ENCODE assay signal across 20 mouse cellular contexts in the genomic region with DNA sequence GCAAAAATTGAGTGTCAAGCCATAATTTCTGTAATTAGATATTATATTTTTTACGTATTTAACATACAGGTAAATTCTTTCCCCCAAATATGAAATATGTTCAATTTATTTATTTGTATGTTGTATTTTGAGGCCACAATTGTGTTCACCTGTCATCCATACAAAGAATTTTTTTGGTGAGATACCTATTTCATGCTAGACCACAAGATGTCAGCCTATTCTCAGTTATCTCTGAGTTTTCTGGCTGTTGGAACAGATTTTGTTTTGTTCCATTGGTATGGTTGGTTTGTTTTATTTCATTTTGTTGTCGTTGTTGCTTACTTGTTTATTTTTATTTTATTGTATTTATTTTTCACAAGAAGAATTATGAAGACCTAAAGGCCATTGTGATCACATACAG.
A peak's percentile ranks its signal among the peaks of the same experiment; 100 is the strongest.
DNase-seq lines count a peak whose midpoint lies in the region; ATAC-seq and TF ChIP-seq lines count a peak whose summit lies in the region.
"Had no signal": no experiment of that assay in that cellular context is flagged by ENCODE, and none has a peak within 500 bp of the region (broad histone marks: within the 10 kb centered on the region; RNA-seq: fewer than 3 reads in every experiment).

No protein-coding gene starts in this region.

- H3K4me3 ChIP-seq in kidney, postnatal 0 days (replicated peaks; ENCODE audit: low read depth, low read length) = no peak overlapping the region
- H3K4me3 ChIP-seq in kidney, embryonic 15.5 days (replicated peaks) = no peak overlapping the region
- no peak overlapping the region for H3K4me3 ChIP-seq in midbrain, embryonic 14.5 days (replicated peaks; ENCODE audit: low read depth, low read length)
- no peak overlapping the region for H3K4me3 ChIP-seq in midbrain, embryonic 10.5 days
- no peak overlapping the region for H3K4me3 ChIP-seq in embryonic facial prominence, embryonic 10.5 days
- H3K4me3 ChIP-seq: embryonic facial prominence, embryonic 15.5 days; heart, embryonic 15.5 days; liver, embryonic 15.5 days; megakaryocyte, embryonic 14.5 days; neural tube, embryonic 12.5 days had no signal

- DNase-seq in cerebellum, adult 9-10 months = peak; percentile 54
- no peak for DNase-seq in cerebellum, adult 9-11 months
- peak; percentile 14 for DNase-seq in kidney, postnatal 0 days (ENCODE audit: low spot score)
- DNase-seq in midbrain, embryonic 14.5 days = peak; percentile 65
- DNase-seq in midbrain, embryonic 10.5 days (ENCODE audit: low spot score) = no peak
- DNase-seq in embryonic facial prominence, embryonic 10.5 days (ENCODE audit: low spot score) = no peak
- DNase-seq: B cell, adult 2 months; embryo, embryonic 11 days; gastrocnemius, postnatal 14 days; heart, postnatal 4 days; kidney, adult 8-10 months; layer of hippocampus, adult 9-11 months; right cerebral cortex, postnatal 4 days; thymus, postnatal 14 days had no signal

- no peaks in the 10 kb centered on the region for H3K27me3 ChIP-seq in kidney, postnatal 0 days (ENCODE audit: insufficient read depth, low read length)
- H3K27me3 ChIP-seq in kidney, embryonic 15.5 days = no peaks in the 10 kb centered on the region
- H3K27me3 ChIP-seq in midbrain, embryonic 14.5 days (ENCODE audit: control insufficient read depth, insufficient read depth, low read length) = no peaks in the 10 kb centered on the region
- no peaks in the 10 kb centered on the region for H3K27me3 ChIP-seq in midbrain, embryonic 10.5 days (ENCODE audit: low read depth, poor library complexity, severe bottlenecking)
- no peaks in the 10 kb centered on the region for H3K27me3 ChIP-seq in embryonic facial prominence, embryonic 10.5 days (replicated peaks; ENCODE audit: low read depth, poor library complexity, severe bottlenecking)
- H3K27me3 ChIP-seq: embryonic facial prominence, embryonic 15.5 days; heart, embryonic 15.5 days; liver, embryonic 15.5 days; megakaryocyte, embryonic 14.5 days; neural tube, embryonic 12.5 days had no signal

- no peak for ATAC-seq in kidney, postnatal 0 days (replicated peaks; ENCODE audit: low FRiP score, low read depth)
- ATAC-seq in kidney, embryonic 15.5 days (replicated peaks; ENCODE audit: low FRiP score) = no peak
- ATAC-seq in midbrain, embryonic 14.5 days (ENCODE audit: low FRiP score, low TSS enrichment) = no peak

- no peak overlapping the region for H3K9ac ChIP-seq in kidney, postnatal 0 days (ENCODE audit: low read depth, low read length)
- no peak overlapping the region for H3K9ac ChIP-seq in kidney, embryonic 15.5 days
- no peak overlapping the region for H3K9ac ChIP-seq in midbrain, embryonic 14.5 days (replicated peaks; ENCODE audit: low read length)
- H3K9ac ChIP-seq: embryonic facial prominence, embryonic 15.5 days; heart, embryonic 15.5 days; liver, embryonic 15.5 days; neural tube, embryonic 12.5 days had no signal

- H3K27ac ChIP-seq in kidney, postnatal 0 days = no peak overlapping the region
- H3K27ac ChIP-seq in kidney, embryonic 15.5 days = no peak overlapping the region
- no peak overlapping the region for H3K27ac ChIP-seq in midbrain, embryonic 14.5 days (replicated peaks; ENCODE audit: low read depth, low read length)
- no peak overlapping the region for H3K27ac ChIP-seq in midbrain, embryonic 10.5 days (replicated peaks)
- no peak overlapping the region for H3K27ac ChIP-seq in embryonic facial prominence, embryonic 10.5 days (replicated peaks)
- H3K27ac ChIP-seq: embryonic facial prominence, embryonic 15.5 days; heart, embryonic 15.5 days; liver, embryonic 15.5 days; neural tube, embryonic 12.5 days had no signal

- H3K4me2 ChIP-seq in kidney, postnatal 0 days (ENCODE audit: low read length) = no peak overlapping the region
- no peak overlapping the region for H3K4me2 ChIP-seq in kidney, embryonic 15.5 days
- H3K4me2 ChIP-seq in midbrain, embryonic 14.5 days (ENCODE audit: low read length) = no peak overlapping the region
- H3K4me2 ChIP-seq: embryonic facial prominence, embryonic 15.5 days; heart, embryonic 15.5 days; liver, embryonic 15.5 days; neural tube, embryonic 12.5 days had no signal

- peak; percentile 53; the same call in 1 of the 2 replicates for TF ChIP-seq CTCF in kidney, postnatal 0 days (IDR thresholded peaks at IDR 0.05; ENCODE audit: low read depth)

- WGBS in kidney, postnatal 0 days = 70% methylated on average over 2 of the region's 2 CpGs
- 79% methylated on average over 2 of the region's 2 CpGs for WGBS in kidney, embryonic 15.5 days
- WGBS in midbrain, embryonic 14.5 days = 82% methylated on average over 2 of the region's 2 CpGs
- WGBS in midbrain, embryonic 10.5 days = 81% methylated on average over 2 of the region's 2 CpGs
- WGBS in embryonic facial prominence, embryonic 10.5 days = 77% methylated on average over 2 of the region's 2 CpGs

- no peaks in the 10 kb centered on the region for H3K9me3 ChIP-seq in kidney, postnatal 0 days (replicated peaks; ENCODE audit: low read length)
- H3K9me3 ChIP-seq in kidney, embryonic 15.5 days (replicated peaks) = no peaks in the 10 kb centered on the region
- no peaks in the 10 kb centered on the region for H3K9me3 ChIP-seq in midbrain, embryonic 14.5 days (ENCODE audit: control insufficient read depth, low read length)
- no peaks in the 10 kb centered on the region for H3K9me3 ChIP-seq in midbrain, embryonic 10.5 days (replicated peaks)
- H3K9me3 ChIP-seq in embryonic facial prominence, embryonic 10.5 days = no peaks in the 10 kb centered on the region
- H3K9me3 ChIP-seq: embryonic facial prominence, embryonic 15.5 days; heart, embryonic 15.5 days; liver, embryonic 15.5 days; megakaryocyte, embryonic 14.5 days; neural tube, embryonic 12.5 days had no signal

- H3K4me1 ChIP-seq in kidney, postnatal 0 days (replicated peaks; ENCODE audit: insufficient read depth, low read length) = no peaks in the 10 kb centered on the region
- no peaks in the 10 kb centered on the region for H3K4me1 ChIP-seq in kidney, embryonic 15.5 days
- H3K4me1 ChIP-seq in midbrain, embryonic 14.5 days (ENCODE audit: control insufficient read depth, insufficient read depth, low read length) = no peaks in the 10 kb centered on the region
- H3K4me1 ChIP-seq in midbrain, embryonic 10.5 days = no peaks in the 10 kb centered on the region
- H3K4me1 ChIP-seq in embryonic facial prominence, embryonic 10.5 days = no peaks in the 10 kb centered on the region
- H3K4me1 ChIP-seq: embryonic facial prominence, embryonic 15.5 days; heart, embryonic 15.5 days; liver, embryonic 15.5 days; megakaryocyte, embryonic 14.5 days; neural tube, embryonic 12.5 days had no signal

- no peaks in the 10 kb centered on the region for H3K36me3 ChIP-seq in kidney, postnatal 0 days (ENCODE audit: insufficient read depth, low read length)
- no peaks in the 10 kb centered on the region for H3K36me3 ChIP-seq in kidney, embryonic 15.5 days
- no peaks in the 10 kb centered on the region for H3K36me3 ChIP-seq in midbrain, embryonic 14.5 days (ENCODE audit: control insufficient read depth, insufficient read depth, low read length)
- no peaks in the 10 kb centered on the region for H3K36me3 ChIP-seq in midbrain, embryonic 10.5 days
- no peaks in the 10 kb centered on the region for H3K36me3 ChIP-seq in embryonic facial prominence, embryonic 10.5 days (replicated peaks)
- H3K36me3 ChIP-seq: embryonic facial prominence, embryonic 15.5 days; heart, embryonic 15.5 days; liver, embryonic 15.5 days; neural tube, embryonic 12.5 days had no signal

Comparison
In these comparisons a context has a peak if more than half of its experiments do, and no peak if none do; other contexts are left out.
1. DNase-seq: peak in cerebellum, adult 9-10 months (single experiment), kidney, postnatal 0 days (single experiment) and midbrain, embryonic 14.5 days (single experiment); none in cerebellum, adult 9-11 months (single experiment), midbrain, embryonic 10.5 days (single experiment) and embryonic facial prominence, embryonic 10.5 days (single experiment).